Mouse (Mus musculus): ENCODE results near the gene Mapk14.

Mapk14 gene

GRCm38 (mm10) chr17:28690776-28691686, at the start of gene Mapk14:
TSS of gene Mapk14 (plus strand) at chr17:28691329.
- DNase-seq (ENCODE audit: extremely low spot score): peak; percentile 99

- no peak for DNase-seq (ENCODE audit: extremely low spot score)
These were observed 47.4 kb upstream of the Mapk14 start for GRCm38 (mm10) chr17:28643697-28644096.

DNA sequence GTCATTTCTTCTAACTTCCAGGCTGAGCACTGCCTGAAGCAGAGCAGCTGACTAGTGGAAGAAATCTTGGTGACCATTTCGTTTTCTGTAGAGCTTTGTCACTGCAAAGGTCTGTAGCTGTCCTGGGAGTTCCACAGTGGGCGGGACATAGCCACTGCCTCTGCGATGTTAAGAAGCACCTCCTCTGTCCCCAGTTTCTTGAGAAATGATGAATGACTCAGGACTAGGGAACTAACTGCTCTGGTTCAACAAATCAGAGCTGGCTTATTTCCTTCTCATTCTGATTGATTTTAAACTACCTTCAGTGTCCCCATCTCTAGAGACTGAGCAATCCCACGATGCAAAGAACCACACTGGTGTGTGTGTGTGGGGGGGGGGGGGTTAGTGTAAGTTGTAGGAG, 47.0 kb upstream of the Mapk14 start:
- DNase-seq (ENCODE audit: extremely low spot score): no peak

- no peak for DNase-seq (ENCODE audit: extremely low spot score)
These were observed 44.9 kb upstream of the Mapk14 start for GRCm38 (mm10) chr17:28646221-28646620.

DNA sequence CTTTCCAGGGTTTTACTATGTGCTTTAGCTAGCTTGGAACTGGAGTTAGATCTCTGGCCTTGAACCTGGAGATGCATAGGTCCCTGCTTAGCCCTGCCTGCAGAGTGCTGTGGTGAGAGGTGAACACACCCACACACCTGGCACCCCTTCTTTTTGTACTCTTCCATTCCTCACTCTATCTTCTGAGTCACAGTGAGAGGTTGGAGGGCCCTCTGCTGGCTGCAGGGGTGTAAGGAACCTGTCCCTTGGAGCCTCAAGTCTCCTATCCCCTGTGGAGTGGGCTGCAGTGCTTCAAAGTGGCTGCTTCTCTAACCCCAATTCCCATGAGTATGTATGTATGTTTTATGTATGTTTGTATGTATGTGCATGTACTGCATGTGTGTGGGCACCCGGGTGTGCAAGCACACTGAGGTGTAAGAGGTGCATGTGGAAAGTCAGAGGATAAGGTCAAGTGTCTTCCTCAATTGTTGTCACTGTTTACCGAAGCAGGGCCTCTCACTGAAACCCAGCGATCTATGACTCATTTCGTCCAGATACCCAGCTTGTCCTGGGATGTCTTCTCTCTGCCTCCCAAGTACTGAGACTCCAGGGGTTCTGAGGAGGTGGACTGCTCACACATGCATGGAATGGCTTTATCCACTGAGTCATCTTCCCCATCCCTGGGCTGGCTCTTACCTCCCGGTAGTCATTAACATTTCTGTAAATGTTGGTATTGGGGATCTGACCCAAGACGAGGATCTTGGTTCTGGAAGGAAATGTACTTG, 42.3 kb upstream of the Mapk14 start:
- DNase-seq (ENCODE audit: extremely low spot score): no peak

- DNase-seq (ENCODE audit: extremely low spot score): no peak
These were observed 40.9 kb upstream of the Mapk14 start for GRCm38 (mm10) chr17:28650268-28650667.

GRCm38 (mm10) chr17:28657936-28658335, 33.2 kb upstream of the Mapk14 start:
- no peak for DNase-seq (ENCODE audit: extremely low spot score)

GRCm38 (mm10) chr17:28659564-28659963, 31.6 kb upstream of the Mapk14 start:
- no peak for DNase-seq (ENCODE audit: extremely low spot score)

- DNase-seq (ENCODE audit: extremely low spot score): no peak
These were observed 8.6 kb upstream of the Mapk14 start for GRCm38 (mm10) chr17:28682311-28683084.

GRCm38 (mm10) chr17:28683601-28684000, 7.5 kb upstream of the Mapk14 start:
- no peak for DNase-seq (ENCODE audit: extremely low spot score)

DNA sequence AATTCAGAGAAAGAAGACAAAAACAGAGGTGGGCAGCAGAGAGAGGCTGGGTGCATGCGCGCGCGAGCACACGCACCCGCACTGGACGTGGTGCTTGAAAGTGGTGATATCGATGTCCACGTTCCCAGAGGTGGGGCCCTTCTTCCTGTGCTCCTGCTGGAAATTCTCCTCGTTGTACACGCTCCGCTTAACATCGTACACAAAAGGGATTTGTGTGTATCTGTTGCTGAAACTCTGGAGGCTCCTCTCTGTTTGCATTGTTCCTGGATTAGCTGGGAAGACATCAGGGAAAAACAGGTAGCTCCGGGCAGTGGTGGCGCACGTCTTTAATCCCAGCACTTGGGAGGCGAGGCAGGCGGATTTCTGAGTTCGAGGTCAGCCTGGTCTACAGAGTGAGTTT, 6.5 kb upstream of the Mapk14 start:
- DNase-seq (ENCODE audit: extremely low spot score): no peak

- no peak for DNase-seq (ENCODE audit: extremely low spot score)
These were observed 3.8 kb upstream of the Mapk14 start for GRCm38 (mm10) chr17:28687354-28687753.

- DNase-seq (ENCODE audit: extremely low spot score): peak; percentile 39
These were observed 1.4 kb upstream of the Mapk14 start, which contains the start of gene Slc26a8 for GRCm38 (mm10) chr17:28689586-28690283. TSS of gene Slc26a8 (minus strand) at chr17:28690233.

DNA sequence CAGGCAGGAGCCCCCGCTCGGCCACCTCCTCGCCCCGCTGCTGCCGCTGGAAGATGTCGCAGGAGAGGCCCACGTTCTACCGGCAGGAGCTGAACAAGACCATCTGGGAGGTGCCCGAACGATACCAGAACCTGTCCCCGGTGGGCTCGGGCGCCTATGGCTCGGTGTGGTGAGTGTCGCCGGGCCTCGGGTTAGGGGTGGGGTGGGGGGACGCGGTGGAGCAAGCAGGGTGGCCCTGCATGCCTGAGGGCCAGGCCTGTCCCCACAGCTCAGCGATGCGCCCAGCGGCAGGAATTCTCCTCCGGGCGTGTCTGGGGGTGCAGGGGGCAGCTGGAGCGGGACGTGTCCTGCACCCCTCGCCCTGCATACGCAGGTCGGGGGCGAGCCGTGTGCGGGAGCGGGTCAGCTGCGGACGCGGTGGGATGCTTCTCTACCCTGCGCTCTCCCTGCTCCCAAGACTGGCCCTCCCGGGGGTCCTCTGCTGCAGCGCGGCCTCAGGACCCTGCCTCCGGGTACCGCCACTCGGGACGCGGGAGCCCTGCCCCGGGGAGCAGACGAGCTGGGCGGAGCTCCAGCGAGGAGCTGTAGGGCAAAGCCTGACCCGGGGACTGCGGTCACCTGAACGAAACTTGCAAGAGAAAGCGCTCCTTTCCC, 685 bp downstream of the Mapk14 start:
- DNase-seq (ENCODE audit: extremely low spot score): peak; percentile 70

- peak; percentile 38 for DNase-seq (ENCODE audit: extremely low spot score)
These were observed 1.2 kb downstream of the Mapk14 start for GRCm38 (mm10) chr17:28692341-28692710.

DNA sequence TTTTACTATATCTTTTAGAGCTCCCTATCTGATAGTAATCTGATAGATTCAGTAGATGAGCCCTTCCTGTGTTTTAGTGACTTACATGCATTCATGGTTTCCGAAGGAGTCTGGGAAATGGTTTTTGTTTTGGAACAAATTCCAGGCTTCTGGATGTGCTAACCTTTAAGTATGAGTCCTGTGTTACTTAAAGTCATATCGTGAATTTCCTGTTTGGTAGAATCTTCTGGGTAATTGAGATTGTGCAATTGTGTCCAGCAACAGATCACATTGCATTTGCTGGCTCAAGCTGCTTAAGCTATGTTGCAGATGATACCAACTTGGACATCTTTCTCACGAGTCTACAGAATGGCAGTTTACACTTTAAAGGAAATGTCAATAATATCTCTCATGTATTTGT, 2.0 kb downstream of the Mapk14 start:
- no peak for DNase-seq (ENCODE audit: extremely low spot score)

DNA sequence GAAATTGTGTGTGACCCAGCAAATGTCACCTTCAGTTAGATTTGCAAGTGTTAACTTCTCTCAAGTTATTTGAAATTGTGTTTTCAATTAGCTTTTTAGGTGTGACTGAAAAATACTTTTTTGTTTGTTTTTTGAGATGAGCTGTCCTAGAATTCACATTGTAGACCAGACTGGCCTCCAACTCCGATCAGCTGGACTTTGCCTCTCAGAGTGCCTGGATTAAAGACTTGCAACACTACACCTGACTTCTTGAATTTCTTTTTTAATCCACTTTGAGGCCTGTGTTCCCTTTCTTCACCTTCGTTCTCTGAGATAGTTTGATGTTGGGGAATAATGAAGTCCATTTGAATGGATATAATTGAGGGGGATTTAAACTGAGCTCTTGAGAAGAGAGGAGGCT, 2.9 kb downstream of the Mapk14 start:
- DNase-seq (ENCODE audit: extremely low spot score): no peak

DNA sequence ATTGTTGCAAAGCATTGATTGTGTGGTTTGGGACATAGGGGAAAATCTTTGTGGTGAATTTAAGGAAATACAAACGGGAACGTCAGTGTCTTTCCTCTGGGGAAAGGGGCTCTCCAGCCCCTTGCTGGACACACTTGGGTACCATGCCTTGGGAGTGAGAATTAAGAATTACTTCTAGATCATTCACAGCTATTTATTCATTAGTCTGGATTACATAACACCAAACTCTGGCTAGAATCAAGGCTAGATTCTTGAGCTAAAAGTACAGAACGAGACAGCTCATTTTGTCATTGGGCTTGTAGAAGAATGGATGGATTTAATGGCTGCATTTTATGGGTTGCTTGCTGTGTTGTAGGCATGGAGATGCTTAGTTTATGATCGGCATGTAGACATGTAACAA, 3.7 kb downstream of the Mapk14 start:
- no peak for DNase-seq (ENCODE audit: extremely low spot score)

DNA sequence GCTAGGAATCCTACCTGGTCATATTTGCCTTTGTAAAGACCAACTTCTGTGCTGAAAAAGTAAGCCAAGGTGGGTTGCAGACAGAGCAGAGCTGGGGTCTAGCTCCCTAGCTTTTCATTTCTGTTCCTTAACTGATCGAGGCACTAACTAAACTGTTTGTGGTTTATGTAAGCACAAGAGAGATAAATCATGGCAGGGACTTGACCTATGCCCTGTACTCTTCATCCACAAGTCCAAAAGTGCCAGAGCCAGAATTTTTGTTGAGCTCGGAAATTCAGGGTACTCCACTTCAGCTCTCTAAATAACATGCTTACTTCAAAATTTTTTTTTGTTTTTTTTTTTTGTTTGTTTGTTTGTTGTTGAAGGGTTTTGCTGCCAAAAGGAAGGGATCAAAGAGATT, 5.5 kb downstream of the Mapk14 start:
- no peak for DNase-seq (ENCODE audit: extremely low spot score)

- no peak for DNase-seq (ENCODE audit: extremely low spot score)
These were observed 6.4 kb downstream of the Mapk14 start for GRCm38 (mm10) chr17:28697290-28698195.

Data from embryo, embryonic 9.5 days (tissue).